Mouse (Mus musculus) heart, embryonic 15.5 days (tissue): ENCODE results near the gene Gm28043. TPM values are rescaled to one million over a fixed set of nuclear protein-coding genes. Genes with fewer than 3 reads are reported as not detected.

ENCODE experiments used
- ATAC-seq: fragments of 200-750 bp; cut with Nextera tagmentation; replicated peaks from 2 replicates; pipeline ENCODE4 v1.8.0; 2017; ENCODE audit warnings: low read depth, moderate TSS enrichment; ENCODE audit not compliant: insufficient number of reproducible peaks, insufficient read depth, low FRiP score
- H3K27ac ChIP-seq: fragments of 300-500 bp; sonication (generic); 2 replicates; pipeline ENCODE4 v1.5.1; 2015; ENCODE audit warnings: mild to moderate bottlenecking, inconsistent platforms
- H3K27me3 ChIP-seq: fragments of 300-500 bp; sonication (generic); 2 replicates; pipeline ENCODE4 v1.6.1; 2015; ENCODE audit warnings: inconsistent platforms
- H3K36me3 ChIP-seq: fragments of 300-500 bp; sonication (generic); 2 replicates; pipeline ENCODE4 v1.6.1; 2015; ENCODE audit warnings: mild to moderate bottlenecking, inconsistent platforms
- H3K4me1 ChIP-seq: fragments of 300-500 bp; sonication (generic); replicated peaks from 2 replicates; pipeline ENCODE4 v1.6.1; 2015; ENCODE audit warnings: inconsistent platforms
- H3K4me2 ChIP-seq: fragments of 300-500 bp; sonication (generic); 2 replicates; pipeline ENCODE4 v1.6.1; 2015; ENCODE audit warnings: inconsistent platforms, mild to moderate bottlenecking, moderate library complexity
- H3K4me3 ChIP-seq: fragments of 300-500 bp; sonication (generic); 2 replicates; pipeline ENCODE4 v1.5.1; 2015; ENCODE audit warnings: mild to moderate bottlenecking, inconsistent platforms
- H3K9ac ChIP-seq: fragments of 300-500 bp; sonication (generic); 2 replicates; pipeline ENCODE4 v1.6.1; 2015; ENCODE audit warnings: mild to moderate bottlenecking, inconsistent platforms
- H3K9me3 ChIP-seq: fragments of 300-500 bp; sonication (generic); replicated peaks from 2 replicates; pipeline ENCODE4 v1.6.1; 2016; ENCODE audit warnings: inconsistent platforms
- WGBS: fragments of 180-500 bp; shearing (Covaris S2); methylation state at CpG from one replicate; pipeline ENCODE4 v1.1.7; 2015; ENCODE audit warnings: mixed read lengths; 5-methylcytosine and 5-hydroxymethylcytosine counted together
- microRNA-seq: library from miRNA; unstranded; fragments of <30 nt; microRNA quantifications from one replicate; pipeline ENCODE4, GENCODE M21; 2016
- polyA plus RNA-seq: library from polyadenylated mRNA; unstranded; fragments of >200 nt; fragmentation: Nextera tagmentation; extraction: Ambion mirVana; gene quantifications from 2 replicates; pipeline ENCODE4 v1.2.1, GENCODE M21; 2015

Gene Gm28043
- polyA plus RNA-seq, 1 experiment from 2014 or later: 1.8 TPM

- H3K27me3 ChIP-seq: no peaks in the 10 kb centered on the region
- no peak overlapping the region for H3K9ac ChIP-seq
- no peak overlapping the region; the same call in 1 of the 2 replicates for H3K27ac ChIP-seq
- peaks cover 26% of the 10 kb centered on the region for H3K4me1 ChIP-seq
- no peak for ATAC-seq
- no peaks in the 10 kb centered on the region for H3K36me3 ChIP-seq
- H3K9me3 ChIP-seq: no peaks in the 10 kb centered on the region
- no peak overlapping the region for H3K4me2 ChIP-seq
- 64% methylated on average over 6 of the region's 6 CpGs for WGBS
- H3K4me3 ChIP-seq: no peak overlapping the region
Observed at GRCm38 (mm10) chr17:29731953-29732325, 117.3 kb downstream of the Gm28043 start.

GRCm38 (mm10) chr17:29732522-29732921, 117.8 kb downstream of the Gm28043 start:
- Histone ChIP-seq H3K9ac (no peak overlapping the region), H3K4me1 (peaks cover 27% of the 10 kb centered on the region), H3K4me3 (no peak overlapping the region), H3K9me3 (no peaks in the 10 kb centered on the region), H3K27ac (no peak overlapping the region), H3K4me2 (no peak overlapping the region), H3K27me3 (no peaks in the 10 kb centered on the region), H3K36me3 (no peaks in the 10 kb centered on the region)
- 77% methylated on average over 2 of the region's 2 CpGs for WGBS
- no peak for ATAC-seq

GRCm38 (mm10) chr17:29736448-29737014, 121.9 kb downstream of the Gm28043 start:
- H3K9me3 ChIP-seq: no peaks in the 10 kb centered on the region
- no peak for ATAC-seq
- H3K27me3 ChIP-seq: no peaks in the 10 kb centered on the region
- 0 out of 2 replicates have a peak overlapping the region, but pooled peaks have one; percentile 25 for H3K27ac ChIP-seq
- H3K4me2 ChIP-seq: no peak overlapping the region
- peaks cover 30% of the 10 kb centered on the region for H3K4me1 ChIP-seq
- H3K36me3 ChIP-seq: no peaks in the 10 kb centered on the region
- no peak overlapping the region for H3K9ac ChIP-seq
- 33% methylated on average over 15 of the region's 15 CpGs for WGBS
- H3K4me3 ChIP-seq: no peak overlapping the region

- Histone ChIP-seq H3K27me3 (no peaks in the 10 kb centered on the region), H3K4me3 (no peak overlapping the region), H3K27ac (peak overlapping the region; percentile 69), H3K4me1 (peaks cover 36% of the 10 kb centered on the region), H3K9ac (no peak overlapping the region), H3K9me3 (no peaks in the 10 kb centered on the region), H3K4me2 (peak overlapping the region; percentile 44), H3K36me3 (no peaks in the 10 kb centered on the region)
- ATAC-seq: peak; percentile 86
- 28% methylated on average over 22 of the region's 22 CpGs for WGBS
Observed at GRCm38 (mm10) chr17:29737849-29738804, 123.5 kb downstream of the Gm28043 start.

- H3K36me3 ChIP-seq: no peaks in the 10 kb centered on the region
- no peak overlapping the region for H3K9ac ChIP-seq
- 73% methylated on average over 6 of the region's 6 CpGs for WGBS
- H3K4me2 ChIP-seq: no peak overlapping the region
- no peak overlapping the region for H3K27ac ChIP-seq
- H3K27me3 ChIP-seq: no peaks in the 10 kb centered on the region
- peaks cover 21% of the 10 kb centered on the region for H3K4me1 ChIP-seq
- H3K4me3 ChIP-seq: no peak overlapping the region
- H3K9me3 ChIP-seq: no peaks in the 10 kb centered on the region
- no peak for ATAC-seq
Observed at GRCm38 (mm10) chr17:29747466-29747865, 132.8 kb downstream of the Gm28043 start.

Small RNAs within 50 kb of the gene (microRNA-seq; reads per million reads assigned to microRNA genes)
- not detected for gene Mir7667

Other genes with a start within 250 kb of the Gm28043 start
- gene Pim1, start 124.1 kb upstream of the Gm28043 start, polyA plus RNA-seq: 17.9 and 18.2 TPM in 2 replicates
- not detected in 2 replicates for gene Gm17657, start 65.2 kb upstream of the Gm28043 start, polyA plus RNA-seq
- 8.5 and 13.0 TPM in 2 replicates for gene Tbc1d22b, start 65.1 kb upstream of the Gm28043 start, polyA plus RNA-seq
- 0.62 and 1.0 TPM in 2 replicates for gene Tmem217, start 62.5 kb upstream of the Gm28043 start, polyA plus RNA-seq
- gene Rnf8, start 86 bp upstream of the Gm28043 start, polyA plus RNA-seq: 44.6 and 53.2 TPM in 2 replicates
- gene Cmtr1, start 45.7 kb downstream of the Gm28043 start, polyA plus RNA-seq: 78.3 and 88.5 TPM in 2 replicates
- gene Ccdc167, start 102.2 kb downstream of the Gm28043 start, polyA plus RNA-seq: 10.3 and 12.5 TPM in 2 replicates